Mouse (Mus musculus): ENCODE data around the gene Krtap4-6. TPM values are rescaled to one million over a fixed set of nuclear protein-coding genes. Genes with fewer than 3 reads are reported as not detected.

Krtap4-6 gene
- polyA plus RNA-seq, 1 experiment from 2014 or later, result not detected

DNA sequence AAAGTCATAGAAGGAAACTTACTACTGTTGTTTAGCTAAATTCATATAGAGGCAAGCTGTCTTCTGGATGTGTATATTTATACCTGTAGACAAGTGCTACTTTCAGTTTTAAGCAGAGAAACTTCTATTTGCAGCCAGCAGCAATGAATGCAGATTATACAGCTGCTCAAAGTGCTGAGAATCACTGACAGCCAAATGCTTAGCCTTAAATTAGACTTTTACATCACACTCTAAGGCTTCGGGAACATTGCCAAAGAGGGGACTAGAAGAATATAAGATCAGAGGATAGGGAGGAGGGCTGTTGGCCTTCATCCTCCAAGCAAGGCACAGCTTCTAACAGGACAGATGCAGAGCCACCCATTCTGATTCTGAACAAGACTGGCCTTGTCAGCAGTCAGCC is 28.7 kb downstream of the Krtap4-6 start:
- 80% methylated on average over 1 of the region's 1 CpGs for WGBS
- H3K9me3 ChIP-seq, result no peaks in the 10 kb centered on the region
- no peak overlapping the region for H3K27ac ChIP-seq (replicated peaks)
- DNase-seq (ENCODE audit: low spot score), result no peak
- H3K4me3 ChIP-seq, result no peak overlapping the region
- H3K36me3 ChIP-seq (replicated peaks), result no peaks in the 10 kb centered on the region
- no peaks in the 10 kb centered on the region; the same call in 1 of the 2 replicates for H3K27me3 ChIP-seq (replicated peaks; ENCODE audit: low read depth, poor library complexity, severe bottlenecking)
- H3K4me1 ChIP-seq, result no peaks in the 10 kb centered on the region

DNA sequence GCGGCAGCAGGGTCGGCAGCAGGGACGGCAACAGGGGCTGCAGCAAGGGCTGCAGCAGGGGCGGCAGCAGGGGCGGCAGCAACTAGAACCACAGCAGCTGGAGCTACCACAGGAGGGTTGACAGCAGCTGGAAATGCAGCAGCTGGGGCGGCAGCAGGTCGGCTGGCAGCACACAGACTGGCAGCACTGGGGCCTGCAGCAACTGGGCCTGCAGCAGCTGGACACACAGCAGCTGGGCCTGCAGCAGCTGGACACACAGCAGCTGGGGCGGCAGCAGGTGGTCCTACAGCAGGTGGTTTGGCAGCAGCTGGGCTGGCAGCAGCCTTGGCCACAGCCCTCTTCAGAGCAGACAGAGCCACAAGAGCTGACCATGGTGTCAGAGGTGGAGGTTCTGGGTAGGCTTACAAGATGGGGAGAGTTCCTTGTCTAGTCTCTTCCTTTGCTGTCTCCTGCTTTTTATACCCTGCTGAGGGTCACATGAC is 31.1 kb downstream of the Krtap4-6 start, which contains the start of gene Krtap4-2:
TSS of gene Krtap4-2 (minus strand) at position 432 of the 482 bp plus-strand sequence.
- DNase-seq (ENCODE audit: low spot score), result no peak
- no peaks in the 10 kb centered on the region for H3K36me3 ChIP-seq (replicated peaks)
- H3K27me3 ChIP-seq (replicated peaks; ENCODE audit: low read depth, poor library complexity, severe bottlenecking), result no peaks in the 10 kb centered on the region; the same call in 1 of the 2 replicates
- 36% methylated on average over 8 of the region's 8 CpGs for WGBS
- H3K4me1 ChIP-seq, result no peaks in the 10 kb centered on the region
- no peaks in the 10 kb centered on the region for H3K9me3 ChIP-seq
- no peak within 1 kb of the TSS for H3K4me3 ChIP-seq
- no peak within 1 kb of the TSS for H3K27ac ChIP-seq (replicated peaks)

DNA sequence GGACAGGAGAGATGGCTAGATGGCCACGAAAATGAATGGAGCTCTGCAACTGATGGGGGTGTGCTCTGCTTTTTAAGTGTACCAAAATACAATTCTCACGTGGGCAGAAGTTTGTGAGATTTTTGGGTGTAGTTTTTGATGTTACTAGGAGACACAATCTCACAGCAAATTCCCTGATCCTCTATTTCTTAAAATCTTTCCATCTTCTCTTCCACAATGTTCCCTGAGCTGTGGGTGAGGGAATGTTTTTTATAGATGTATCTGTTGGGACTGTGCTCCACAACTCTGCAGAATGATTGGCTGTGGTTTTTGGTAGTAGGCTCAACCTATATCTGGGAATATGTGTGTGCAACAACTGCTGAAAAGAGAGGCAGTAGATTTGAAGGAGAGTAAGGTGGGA is 32.5 kb downstream of the Krtap4-6 start:
- no peaks in the 10 kb centered on the region for H3K36me3 ChIP-seq (replicated peaks)
- no peak for DNase-seq (ENCODE audit: low spot score)
- no peak overlapping the region for H3K4me3 ChIP-seq
- WGBS, result 75% methylated on average over 2 of the region's 2 CpGs
- no peak overlapping the region for H3K27ac ChIP-seq (replicated peaks)
- no peaks in the 10 kb centered on the region for H3K4me1 ChIP-seq
- H3K27me3 ChIP-seq (replicated peaks; ENCODE audit: low read depth, poor library complexity, severe bottlenecking), result no peaks in the 10 kb centered on the region; the same call in 1 of the 2 replicates
- no peaks in the 10 kb centered on the region for H3K9me3 ChIP-seq

DNA sequence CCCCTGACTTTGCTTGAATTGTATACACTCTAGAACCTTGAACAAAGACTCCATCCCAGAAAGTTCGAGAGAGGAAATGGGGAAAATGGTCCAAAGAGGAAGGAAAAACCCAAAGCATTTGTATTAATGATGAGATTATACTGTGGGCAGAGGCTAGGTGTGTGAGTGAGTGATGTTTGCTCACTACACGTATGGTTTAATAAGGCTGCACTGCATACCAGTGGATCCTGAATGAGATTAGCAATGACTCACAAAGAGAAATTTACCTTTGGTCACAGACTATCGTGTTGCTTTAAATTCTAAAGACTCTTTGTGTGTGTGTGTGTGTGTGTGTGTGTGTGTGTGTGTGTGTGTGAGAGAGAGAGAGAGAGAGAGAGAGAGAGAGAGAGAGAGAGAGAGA is 34.9 kb downstream of the Krtap4-6 start:
- DNase-seq (ENCODE audit: low spot score), result no peak
- no peak overlapping the region for H3K4me3 ChIP-seq
- WGBS, result 80% methylated on average over 3 of the region's 3 CpGs
- no peaks in the 10 kb centered on the region for H3K9me3 ChIP-seq
- no peaks in the 10 kb centered on the region for H3K36me3 ChIP-seq (replicated peaks)
- no peaks in the 10 kb centered on the region for H3K4me1 ChIP-seq
- H3K27ac ChIP-seq (replicated peaks), result no peak overlapping the region
- no peaks in the 10 kb centered on the region; the same call in 1 of the 2 replicates for H3K27me3 ChIP-seq (replicated peaks; ENCODE audit: low read depth, poor library complexity, severe bottlenecking)

DNA sequence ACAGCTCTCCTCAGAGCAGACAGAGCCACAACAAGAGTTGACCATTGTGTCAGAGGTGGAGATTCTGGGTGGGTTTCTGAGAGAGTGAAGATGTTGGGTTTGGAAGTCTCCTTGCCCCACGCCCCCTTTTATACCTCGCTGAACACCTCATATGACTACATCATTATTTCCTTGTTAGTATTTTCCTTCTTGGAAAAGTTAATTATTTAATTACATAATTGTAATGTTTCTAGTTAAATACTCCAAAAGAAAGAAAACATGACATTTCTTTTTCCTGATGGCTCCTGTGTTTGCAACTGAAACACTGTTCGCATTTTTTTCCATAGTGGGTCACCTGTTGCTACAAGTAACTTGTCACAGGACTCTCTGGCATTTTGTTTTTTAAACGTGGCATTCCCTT is 37.6 kb downstream of the Krtap4-6 start, which contains the start of gene Krtap4-1:
TSS of gene Krtap4-1 (minus strand) at position 101 of the 400 bp plus-strand sequence.
- no peak for DNase-seq (ENCODE audit: low spot score)
- Histone ChIP-seq H3K4me1 (no peaks in the 10 kb centered on the region), H3K4me3 (no peak within 1 kb of the TSS), H3K36me3 (replicated peaks) (no peaks in the 10 kb centered on the region), H3K27ac (replicated peaks) (no peak within 1 kb of the TSS), H3K27me3 (replicated peaks; ENCODE audit: low read depth, poor library complexity, severe bottlenecking) (no peaks in the 10 kb centered on the region), H3K9me3 (no peaks in the 10 kb centered on the region)
- WGBS, result 81% methylated on average over 4 of the region's 4 CpGs

DNA sequence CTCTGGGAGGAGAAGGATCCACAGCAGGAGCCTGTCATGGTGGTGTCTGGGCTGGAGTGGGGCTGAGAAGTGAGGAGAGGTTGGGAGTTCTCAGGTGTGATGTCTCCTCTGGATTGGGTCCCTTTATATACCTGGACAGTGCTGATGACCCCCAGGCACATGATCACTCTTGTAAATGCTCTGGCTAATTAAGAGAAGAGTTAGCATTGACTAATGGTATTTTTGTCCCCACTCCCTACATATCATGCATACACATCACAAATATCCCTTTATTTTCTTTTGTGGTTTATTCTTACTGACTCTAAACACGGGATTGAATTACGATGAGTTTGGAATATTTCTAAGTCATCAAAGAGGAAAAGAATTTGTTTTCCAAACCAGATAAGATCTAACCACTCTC is 45.4 kb downstream of the Krtap4-6 start, which contains the start of gene Gm11562:
TSS of gene Gm11562 (minus strand) at position 101 of the 400 bp plus-strand sequence.
- Histone ChIP-seq H3K36me3 (replicated peaks) (no peaks in the 10 kb centered on the region), H3K27ac (replicated peaks) (no peak within 1 kb of the TSS), H3K27me3 (replicated peaks; ENCODE audit: low read depth, poor library complexity, severe bottlenecking) (no peaks in the 10 kb centered on the region), H3K4me3 (no peak within 1 kb of the TSS), H3K9me3 (no peaks in the 10 kb centered on the region), H3K4me1 (no peaks in the 10 kb centered on the region)
- DNase-seq (ENCODE audit: low spot score), result no peak
- 92% methylated on average over 2 of the region's 2 CpGs for WGBS

Other genes with a start within 250 kb of the Krtap4-6 start
- gene Krt12, start 243.7 kb downstream of the Krtap4-6 start, polyA plus RNA-seq (2016; fragmentation: Nextera tagmentation; extraction: Ambion mirVana), result not detected in 2 replicates
- 0.97 and 1.00 TPM in 2 replicates for gene Krt20, start 227.8 kb downstream of the Krtap4-6 start, polyA plus RNA-seq (2016; fragmentation: Nextera tagmentation; extraction: Ambion mirVana)
- 0.21 and 0.31 TPM in 2 replicates for gene Krt23, start 172.8 kb downstream of the Krtap4-6 start, polyA plus RNA-seq (2016; fragmentation: Nextera tagmentation; extraction: Ambion mirVana)
- gene Krt39, start 144.6 kb downstream of the Krtap4-6 start, polyA plus RNA-seq (2016; fragmentation: Nextera tagmentation; extraction: Ambion mirVana), result not detected in 2 replicates
- not detected in 2 replicates for gene Krt40, start 122.8 kb downstream of the Krtap4-6 start, polyA plus RNA-seq (2016; fragmentation: Nextera tagmentation; extraction: Ambion mirVana)
- gene Krtap3-3, start 115.1 kb downstream of the Krtap4-6 start, polyA plus RNA-seq (2016; fragmentation: Nextera tagmentation; extraction: Ambion mirVana), result not detected in 2 replicates
- not detected in 2 replicates for gene Krtap3-2, start 109.1 kb downstream of the Krtap4-6 start, polyA plus RNA-seq (2016; fragmentation: Nextera tagmentation; extraction: Ambion mirVana)
- gene Gm11939, start 106.5 kb downstream of the Krtap4-6 start, polyA plus RNA-seq (2016; fragmentation: Nextera tagmentation; extraction: Ambion mirVana), result not detected in 2 replicates
- not detected in 2 replicates for gene Krtap3-1, start 99.3 kb downstream of the Krtap4-6 start, polyA plus RNA-seq (2016; fragmentation: Nextera tagmentation; extraction: Ambion mirVana)
- gene Krtap1-5, start 84.9 kb downstream of the Krtap4-6 start, polyA plus RNA-seq (2016; fragmentation: Nextera tagmentation; extraction: Ambion mirVana), result not detected in 2 replicates
- gene Krtap1-4, start 82.3 kb downstream of the Krtap4-6 start, polyA plus RNA-seq (2016; fragmentation: Nextera tagmentation; extraction: Ambion mirVana), result not detected in 2 replicates
- not detected in 2 replicates for gene Krtap1-3, start 74.6 kb downstream of the Krtap4-6 start, polyA plus RNA-seq (2016; fragmentation: Nextera tagmentation; extraction: Ambion mirVana)
- not detected in 2 replicates for gene Krtap9-3, start 67.9 kb downstream of the Krtap4-6 start, polyA plus RNA-seq (2016; fragmentation: Nextera tagmentation; extraction: Ambion mirVana)
- not detected in 2 replicates for gene Gm11938, start 62.7 kb downstream of the Krtap4-6 start, polyA plus RNA-seq (2016; fragmentation: Nextera tagmentation; extraction: Ambion mirVana)
- gene Gm11937, start 55.8 kb downstream of the Krtap4-6 start, polyA plus RNA-seq (2016; fragmentation: Nextera tagmentation; extraction: Ambion mirVana), result not detected in 2 replicates
- not detected in 2 replicates for gene Krtap2-4, start 51.1 kb downstream of the Krtap4-6 start, polyA plus RNA-seq (2016; fragmentation: Nextera tagmentation; extraction: Ambion mirVana)
- gene Gm11562, start 45.5 kb downstream of the Krtap4-6 start, polyA plus RNA-seq (2016; fragmentation: Nextera tagmentation; extraction: Ambion mirVana), result not detected in 2 replicates
- gene Krtap4-1, start 37.7 kb downstream of the Krtap4-6 start, polyA plus RNA-seq (2016; fragmentation: Nextera tagmentation; extraction: Ambion mirVana), result not detected in 2 replicates
- not detected in 2 replicates for gene Krtap4-2, start 30.9 kb downstream of the Krtap4-6 start, polyA plus RNA-seq (2016; fragmentation: Nextera tagmentation; extraction: Ambion mirVana)
- gene Krtap4-7, start 21.9 kb downstream of the Krtap4-6 start, polyA plus RNA-seq (2016; fragmentation: Nextera tagmentation; extraction: Ambion mirVana), result not detected in 2 replicates
- gene Gm11555, start 15.7 kb downstream of the Krtap4-6 start, polyA plus RNA-seq (2016; fragmentation: Nextera tagmentation; extraction: Ambion mirVana), result not detected in 2 replicates
- gene Gm11563, start 7.0 kb downstream of the Krtap4-6 start, polyA plus RNA-seq (2016; fragmentation: Nextera tagmentation; extraction: Ambion mirVana), result not detected in 2 replicates
- not detected in 2 replicates for gene Gm14190, start 24.8 kb upstream of the Krtap4-6 start, polyA plus RNA-seq (2016; fragmentation: Nextera tagmentation; extraction: Ambion mirVana)
- gene Gm14180, start 68.3 kb upstream of the Krtap4-6 start, polyA plus RNA-seq (2016; fragmentation: Nextera tagmentation; extraction: Ambion mirVana), result not detected in 2 replicates
- gene Gm11595, start 107.0 kb upstream of the Krtap4-6 start, polyA plus RNA-seq (2016; fragmentation: Nextera tagmentation; extraction: Ambion mirVana), result not detected in 2 replicates
- not detected in 2 replicates for gene Krtap4-8, start 114.7 kb upstream of the Krtap4-6 start, polyA plus RNA-seq (2016; fragmentation: Nextera tagmentation; extraction: Ambion mirVana)
- gene Krtap4-9, start 119.2 kb upstream of the Krtap4-6 start, polyA plus RNA-seq (2016; fragmentation: Nextera tagmentation; extraction: Ambion mirVana), result not detected in 2 replicates
- gene Gm11596, start 127.5 kb upstream of the Krtap4-6 start, polyA plus RNA-seq (2016; fragmentation: Nextera tagmentation; extraction: Ambion mirVana), result not detected in 2 replicates
- not detected in 2 replicates for gene Gm11569, start 133.0 kb upstream of the Krtap4-6 start, polyA plus RNA-seq (2016; fragmentation: Nextera tagmentation; extraction: Ambion mirVana)
- gene Gm11554, start 138.5 kb upstream of the Krtap4-6 start, polyA plus RNA-seq (2016; fragmentation: Nextera tagmentation; extraction: Ambion mirVana), result not detected in 2 replicates
- not detected in 2 replicates for gene Krtap4-13, start 143.9 kb upstream of the Krtap4-6 start, polyA plus RNA-seq (2016; fragmentation: Nextera tagmentation; extraction: Ambion mirVana)
- gene Gm11564, start 149.7 kb upstream of the Krtap4-6 start, polyA plus RNA-seq (2016; fragmentation: Nextera tagmentation; extraction: Ambion mirVana), result not detected in 2 replicates
- gene 2300003K06Rik, start 172.1 kb upstream of the Krtap4-6 start, polyA plus RNA-seq (2016; fragmentation: Nextera tagmentation; extraction: Ambion mirVana), result not detected in 2 replicates
- gene Krtap4-16, start 185.6 kb upstream of the Krtap4-6 start, polyA plus RNA-seq (2016; fragmentation: Nextera tagmentation; extraction: Ambion mirVana), result not detected in 2 replicates
- not detected in 2 replicates for gene Gm11568, start 192.0 kb upstream of the Krtap4-6 start, polyA plus RNA-seq (2016; fragmentation: Nextera tagmentation; extraction: Ambion mirVana)
- not detected in 2 replicates for gene Gm11559, start 198.5 kb upstream of the Krtap4-6 start, polyA plus RNA-seq (2016; fragmentation: Nextera tagmentation; extraction: Ambion mirVana)
- gene Krtap9-1, start 207.4 kb upstream of the Krtap4-6 start, polyA plus RNA-seq (2016; fragmentation: Nextera tagmentation; extraction: Ambion mirVana), result not detected in 2 replicates
- gene Gm11567, start 213.2 kb upstream of the Krtap4-6 start, polyA plus RNA-seq (2016; fragmentation: Nextera tagmentation; extraction: Ambion mirVana), result not detected in 2 replicates
- not detected in 2 replicates for gene Krtap31-1, start 242.0 kb upstream of the Krtap4-6 start, polyA plus RNA-seq (2016; fragmentation: Nextera tagmentation; extraction: Ambion mirVana)
- not detected in 2 replicates for gene Gm11565, start 248.8 kb upstream of the Krtap4-6 start, polyA plus RNA-seq (2016; fragmentation: Nextera tagmentation; extraction: Ambion mirVana)